Mouse (Mus musculus) testis, adult 2 months (tissue): ENCODE measurements around the gene Cbr2. TPM values are rescaled to one million over a fixed set of nuclear protein-coding genes. Genes with fewer than 3 reads are reported as not detected.
"Not testable (repeated sequence)": the region's sequence is repeated elsewhere in the genome, so short reads cannot be mapped to it uniquely, and the experiment has no call there.

ENCODE experiments used
- H3K27ac ChIP-seq: fragments of 200-500 bp; 2 replicates; pipeline ENCODE4 v1.5.1; 2012; ENCODE audit warnings: low read depth, low read length; ENCODE audit not compliant: control insufficient read depth, insufficient read depth
- H3K27me3 ChIP-seq: fragments of 200-500 bp; 2 replicates; pipeline ENCODE4 v1.6.1; 2012; ENCODE audit warnings: mild to moderate bottlenecking, low read length, moderate library complexity; ENCODE audit not compliant: control insufficient read depth, insufficient read depth
- H3K36me3 ChIP-seq: fragments of 200-500 bp; 2 replicates; pipeline ENCODE4 v1.6.1; 2012; ENCODE audit warnings: mild to moderate bottlenecking, low read length; ENCODE audit not compliant: control insufficient read depth, insufficient read depth
- H3K4me1 ChIP-seq: fragments of 200-500 bp; 2 replicates; pipeline ENCODE4 v1.6.1; 2012; ENCODE audit warnings: low read length; ENCODE audit not compliant: control insufficient read depth, insufficient read depth
- H3K4me3 ChIP-seq: fragments of 200-500 bp; 2 replicates; pipeline ENCODE4 v1.5.1; 2012; ENCODE audit warnings: low read depth, mild to moderate bottlenecking, low read length, moderate library complexity, mixed read lengths; ENCODE audit not compliant: control insufficient read depth
- CTCF ChIP-seq: fragments of 200-500 bp; IDR thresholded peaks from 2 replicates; pipeline ENCODE4 v1.5.1; 2012; ENCODE audit warnings: low read depth, mild to moderate bottlenecking, inconsistent platforms, low read length, moderate library complexity; ENCODE audit not compliant: control insufficient read depth, insufficient read depth, insufficient replicate concordance
- POLR2A ChIP-seq: fragments of 200-500 bp; IDR thresholded peaks from 2 replicates; pipeline ENCODE4 v1.6.1; 2012; ENCODE audit warnings: low read depth, mild to moderate bottlenecking, inconsistent platforms, low read length, moderate library complexity; ENCODE audit not compliant: control insufficient read depth
- polyA plus RNA-seq: library from polyadenylated mRNA; depleted of rRNA; stranded (reverse); fragments of >200 nt; gene quantifications from 2 replicates; pipeline ENCODE4 v1.2.3, GENCODE M21; 2012

Gene Cbr2
- polyA plus RNA-seq, 1 experiment: 7.7 TPM

DNA sequence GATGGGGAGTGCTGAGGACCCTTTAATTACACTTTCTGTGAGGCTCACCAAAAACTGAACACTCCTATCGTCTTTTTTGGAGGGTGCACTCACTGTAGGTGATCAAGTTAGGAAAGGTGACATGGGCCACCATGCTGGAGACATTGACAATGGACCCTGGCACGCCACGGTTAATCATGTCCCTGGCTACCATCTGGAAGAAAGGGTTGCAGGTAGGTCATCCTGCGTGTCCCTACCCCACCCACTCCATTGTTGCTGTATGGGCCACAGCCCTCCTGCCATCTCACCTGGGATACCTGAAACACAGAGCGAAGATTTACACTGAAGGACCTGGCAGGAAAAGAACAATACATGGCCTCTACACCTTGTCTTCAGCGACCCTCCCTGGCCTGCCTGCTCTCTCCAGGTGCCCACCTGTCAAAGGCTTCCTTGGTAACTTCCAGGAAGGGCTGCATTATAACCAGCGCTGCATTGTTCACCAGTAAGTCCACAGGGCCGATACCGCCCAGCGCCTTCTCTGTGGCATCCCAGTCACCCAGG is 1.5 kb downstream of the Cbr2 start:
- H3K27me3 ChIP-seq: no peaks in the 10 kb centered on the region

DNA sequence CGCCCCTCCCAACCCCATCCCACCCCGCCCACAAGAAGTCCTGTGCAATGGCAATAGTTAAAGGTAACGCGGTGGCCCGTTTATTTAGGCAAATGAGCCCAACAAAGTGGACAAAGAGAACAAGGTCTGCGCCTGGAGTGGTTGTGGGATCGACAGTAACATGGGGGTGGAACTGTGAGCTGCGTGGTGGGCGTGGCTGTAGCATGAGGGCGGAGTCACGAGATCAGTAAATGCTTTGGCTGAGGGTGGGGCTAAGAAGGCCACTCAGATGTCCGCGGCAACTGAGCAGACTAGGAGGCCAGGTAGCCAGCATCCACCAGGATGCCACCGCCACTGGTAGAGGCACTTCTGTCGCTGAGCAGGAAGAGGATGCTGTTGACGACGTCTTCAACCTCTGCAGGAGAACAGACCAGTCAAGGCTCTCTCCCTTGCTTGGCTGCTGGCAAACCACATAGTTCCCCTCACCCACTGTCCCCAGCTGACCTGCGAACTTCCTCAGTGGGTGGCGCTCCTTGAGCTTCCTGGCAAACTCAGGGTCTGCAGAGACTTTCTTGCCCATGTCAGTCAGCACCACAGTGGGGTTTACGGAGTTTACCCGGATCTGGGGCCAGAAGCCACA is 2.4 kb downstream of the Cbr2 start:
- H3K36me3 ChIP-seq, H3K4me3 ChIP-seq, H3K27me3 ChIP-seq, H3K27ac ChIP-seq, H3K4me1 ChIP-seq: not testable (repeated sequence)

More for the DNA sequence above, 1.5 kb downstream of the Cbr2 start:
- Histone ChIP-seq H3K36me3 (no peaks in the 10 kb centered on the region), H3K4me1 (peaks cover 9% of the 10 kb centered on the region; the same call in 1 of the 2 replicates), H3K4me3 (no peak overlapping the region), H3K27ac (no peak overlapping the region)
- TF ChIP-seq CTCF (no peak), POLR2A (no peak)

GRCm38 (mm10) chr11:120728530-120729240 is 3.2 kb downstream of the Cbr2 start:
- no peak overlapping the region for H3K27ac ChIP-seq
- TF ChIP-seq CTCF (no peak), POLR2A (no peak)
- peaks cover 9% of the 10 kb centered on the region; the same call in 1 of the 2 replicates for H3K4me1 ChIP-seq
- no peak overlapping the region for H3K4me3 ChIP-seq
- H3K36me3 ChIP-seq: no peaks in the 10 kb centered on the region
- no peaks in the 10 kb centered on the region for H3K27me3 ChIP-seq

DNA sequence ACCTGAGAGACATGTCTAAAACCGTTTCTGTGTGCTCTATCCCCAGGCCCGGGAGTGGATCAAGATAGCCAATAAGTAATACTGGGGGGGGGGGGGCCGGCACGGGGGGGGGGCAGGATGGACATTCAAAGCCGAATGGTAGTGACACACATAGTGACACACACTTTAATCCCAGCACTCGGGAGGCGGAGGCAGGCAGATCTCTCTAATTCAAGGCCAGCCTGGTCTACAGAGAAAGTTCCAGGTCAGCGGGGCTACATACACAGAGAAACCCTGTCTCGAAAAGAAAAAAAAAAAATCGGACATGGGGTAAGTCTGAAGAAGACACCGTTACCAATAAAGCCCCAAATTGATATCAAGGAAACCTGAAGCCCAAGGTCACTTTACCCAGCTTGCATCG is 4.3 kb downstream of the Cbr2 start:
- H3K4me1 ChIP-seq: peaks cover 9% of the 10 kb centered on the region; the same call in 1 of the 2 replicates
- H3K27ac ChIP-seq: no peak overlapping the region
- no peak for TF ChIP-seq CTCF
- TF ChIP-seq POLR2A: no peak
- H3K27me3 ChIP-seq: no peaks in the 10 kb centered on the region
- no peak overlapping the region for H3K4me3 ChIP-seq
- no peaks in the 10 kb centered on the region for H3K36me3 ChIP-seq

GRCm38 (mm10) chr11:120727169-120727527 is 4.8 kb downstream of the Cbr2 start, which contains the start of gene Dcxr:
TSS of gene Dcxr (minus strand) at chr11:120727281.
- Histone ChIP-seq H3K27ac (no peak within 1 kb of the TSS), H3K4me3 (peak within 1 kb of the TSS; percentile 71), H3K4me1 (peaks cover 12% of the 10 kb centered on the region), H3K27me3 (no peaks in the 10 kb centered on the region), H3K36me3 (no peaks in the 10 kb centered on the region)
- TF ChIP-seq CTCF (peak; percentile 27; the same call in 1 of the 2 replicates), POLR2A (no peak)

GRCm38 (mm10) chr11:120726243-120727168 is 5.4 kb downstream of the Cbr2 start:
- TF ChIP-seq POLR2A (no peak), CTCF (no peak)
- H3K27ac ChIP-seq: no peak overlapping the region
- peak overlapping the region; percentile 71 for H3K4me3 ChIP-seq
- H3K36me3 ChIP-seq: no peaks in the 10 kb centered on the region
- no peaks in the 10 kb centered on the region for H3K27me3 ChIP-seq
- H3K4me1 ChIP-seq: peaks cover 18% of the 10 kb centered on the region

DNA sequence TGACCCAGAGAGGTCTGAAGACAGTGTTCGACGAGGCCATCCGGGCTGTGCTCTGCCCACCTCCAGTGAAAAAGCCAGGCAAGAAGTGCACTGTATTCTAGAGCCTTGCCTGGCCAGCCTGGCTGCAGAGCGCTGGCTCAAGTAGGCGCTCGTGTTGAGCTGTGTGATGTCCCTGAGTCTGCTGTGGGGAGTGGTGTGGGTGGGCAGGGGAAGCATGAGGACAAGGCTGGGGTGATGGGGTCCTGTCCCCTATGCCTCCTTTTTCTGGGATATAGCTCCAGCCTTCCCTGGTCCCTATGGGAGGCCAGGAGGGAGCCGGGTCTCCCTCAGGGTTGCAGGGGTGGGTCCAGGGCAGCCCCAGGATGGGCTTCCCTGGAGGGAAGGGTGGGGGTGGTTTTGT is 8.4 kb downstream of the Cbr2 start:
- Histone ChIP-seq H3K36me3 (no peaks in the 10 kb centered on the region), H3K4me3 (no peak overlapping the region), H3K4me1 (peaks cover 21% of the 10 kb centered on the region), H3K27ac (no peak overlapping the region), H3K27me3 (no peaks in the 10 kb centered on the region)
- no peak for TF ChIP-seq POLR2A
- no peak for TF ChIP-seq CTCF
